Mouse (Mus musculus): ENCODE measurements around the gene Itgbl1. TPM values are rescaled to one million over a fixed set of nuclear protein-coding genes. Genes with fewer than 3 reads are reported as not detected.

Itgbl1 gene
- polyA plus RNA-seq, 1 experiment from 2014 or later, result 0.15 TPM

Other genes starting within 250 kb of the Itgbl1 start
- 1.1 TPM in 2 replicates for gene Nalcn, start 32.8 kb upstream of the Itgbl1 start, polyA plus RNA-seq (2015; fragmentation: Nextera tagmentation; extraction: Ambion mirVana)

Data from stomach, embryonic 15.5 days (tissue).